Mouse (Mus musculus): ENCODE measurements around the gene Slit3. TPM values are rescaled to one million over a fixed set of nuclear protein-coding genes. Genes with fewer than 3 reads are reported as not detected.

Gene Slit3
- polyA plus RNA-seq, 1 experiment from 2014 or later = 20.9 TPM

GRCm38 (mm10) chr11:35597882-35598281 lies 476.9 kb downstream of the Slit3 start:
- Histone ChIP-seq H3K4me3 (no peak overlapping the region), H3K4me2 (replicated peaks) (no peak overlapping the region), H3K9ac (no peak overlapping the region), H3K36me3 (peaks cover 17% of the 10 kb centered on the region), H3K27ac (no peak overlapping the region), H3K9me3 (no peaks in the 10 kb centered on the region), H3K27me3 (no peaks in the 10 kb centered on the region), H3K4me1 (0 out of 2 replicates have a peak, but pooled peaks cover 11% of the 10 kb centered on the region)
- ATAC-seq (ENCODE audit: low FRiP score, low read depth) = no peak
- WGBS = 88% methylated on average over 6 of the region's 6 CpGs

GRCm38 (mm10) chr11:35598732-35599131 lies 477.7 kb downstream of the Slit3 start:
- no peak for ATAC-seq (ENCODE audit: low FRiP score, low read depth)
- no peak overlapping the region for H3K4me2 ChIP-seq (replicated peaks)
- no peak overlapping the region for H3K4me3 ChIP-seq
- no peak overlapping the region for H3K9ac ChIP-seq
- no peaks in the 10 kb centered on the region for H3K27me3 ChIP-seq
- 0 out of 2 replicates have a peak, but pooled peaks cover 11% of the 10 kb centered on the region for H3K4me1 ChIP-seq
- no peaks in the 10 kb centered on the region for H3K9me3 ChIP-seq
- WGBS = 79% methylated on average over 7 of the region's 7 CpGs
- peaks cover 18% of the 10 kb centered on the region for H3K36me3 ChIP-seq
- no peak overlapping the region for H3K27ac ChIP-seq

- peaks cover 23% of the 10 kb centered on the region for H3K36me3 ChIP-seq
- H3K9ac ChIP-seq = no peak overlapping the region
- H3K4me1 ChIP-seq = peaks cover 21% of the 10 kb centered on the region
- no peak overlapping the region for H3K4me2 ChIP-seq (replicated peaks)
- ATAC-seq (ENCODE audit: low FRiP score, low read depth) = no peak
- H3K27ac ChIP-seq = no peak overlapping the region
- 71% methylated on average over 10 of the region's 10 CpGs for WGBS
- H3K4me3 ChIP-seq = no peak overlapping the region
- H3K9me3 ChIP-seq = no peaks in the 10 kb centered on the region
- H3K27me3 ChIP-seq = no peaks in the 10 kb centered on the region
Observed at GRCm38 (mm10) chr11:35601652-35602240, 480.7 kb downstream of the Slit3 start.

- no peak overlapping the region for H3K27ac ChIP-seq
- no peaks in the 10 kb centered on the region for H3K27me3 ChIP-seq
- H3K4me1 ChIP-seq = peaks cover 21% of the 10 kb centered on the region
- H3K9ac ChIP-seq = no peak overlapping the region
- no peak overlapping the region for H3K4me2 ChIP-seq (replicated peaks)
- peaks cover 23% of the 10 kb centered on the region for H3K36me3 ChIP-seq
- no peak overlapping the region for H3K4me3 ChIP-seq
- no peaks in the 10 kb centered on the region for H3K9me3 ChIP-seq
- no peak for ATAC-seq (ENCODE audit: low FRiP score, low read depth)
- WGBS = 86% methylated on average over 10 of the region's 10 CpGs
Observed at GRCm38 (mm10) chr11:35602586-35602985, 481.6 kb downstream of the Slit3 start.

GRCm38 (mm10) chr11:35603946-35604345 lies 482.9 kb downstream of the Slit3 start:
- no peak overlapping the region for H3K4me2 ChIP-seq (replicated peaks)
- H3K27me3 ChIP-seq = no peaks in the 10 kb centered on the region
- ATAC-seq (ENCODE audit: low FRiP score, low read depth) = no peak
- H3K4me3 ChIP-seq = no peak overlapping the region
- H3K27ac ChIP-seq = no peak overlapping the region
- peaks cover 21% of the 10 kb centered on the region for H3K4me1 ChIP-seq
- 88% methylated on average over 6 of the region's 6 CpGs for WGBS
- peaks cover 21% of the 10 kb centered on the region for H3K36me3 ChIP-seq
- no peak overlapping the region for H3K9ac ChIP-seq
- H3K9me3 ChIP-seq = no peaks in the 10 kb centered on the region

- H3K4me3 ChIP-seq = no peak overlapping the region
- no peaks in the 10 kb centered on the region for H3K27me3 ChIP-seq
- H3K36me3 ChIP-seq = peaks cover 14% of the 10 kb centered on the region; the same call in 1 of the 2 replicates
- H3K9me3 ChIP-seq = no peaks in the 10 kb centered on the region
- ATAC-seq (ENCODE audit: low FRiP score, low read depth) = peak; percentile 38; the same call in 1 of the 2 replicates
- H3K4me1 ChIP-seq = peaks cover 21% of the 10 kb centered on the region
- H3K9ac ChIP-seq = no peak overlapping the region
- H3K27ac ChIP-seq = no peak overlapping the region
- no peak overlapping the region for H3K4me2 ChIP-seq (replicated peaks)
- WGBS = 54% methylated on average over 18 of the region's 18 CpGs
Observed at GRCm38 (mm10) chr11:35604848-35605790, 484.1 kb downstream of the Slit3 start.

GRCm38 (mm10) chr11:35607191-35607590 lies 486.2 kb downstream of the Slit3 start:
- Histone ChIP-seq H3K27me3 (no peaks in the 10 kb centered on the region), H3K9ac (no peak overlapping the region), H3K4me3 (no peak overlapping the region), H3K4me2 (replicated peaks) (no peak overlapping the region), H3K27ac (no peak overlapping the region), H3K4me1 (peaks cover 15% of the 10 kb centered on the region), H3K9me3 (no peaks in the 10 kb centered on the region), H3K36me3 (peaks cover 20% of the 10 kb centered on the region; the same call in 1 of the 2 replicates)
- 84% methylated on average over 4 of the region's 4 CpGs for WGBS
- no peak for ATAC-seq (ENCODE audit: low FRiP score, low read depth)

- WGBS = 66% methylated on average over 5 of the region's 5 CpGs
- Histone ChIP-seq H3K4me1 (peaks cover 23% of the 10 kb centered on the region), H3K4me3 (no peak overlapping the region), H3K27me3 (no peaks in the 10 kb centered on the region), H3K4me2 (replicated peaks) (no peak overlapping the region), H3K9ac (no peak overlapping the region), H3K36me3 (peaks cover 18% of the 10 kb centered on the region; the same call in 1 of the 2 replicates), H3K27ac (no peak overlapping the region), H3K9me3 (no peaks in the 10 kb centered on the region)
- no peak for ATAC-seq (ENCODE audit: low FRiP score, low read depth)
Observed at GRCm38 (mm10) chr11:35608794-35609193, 487.8 kb downstream of the Slit3 start.

GRCm38 (mm10) chr11:35612262-35612896 lies 491.4 kb downstream of the Slit3 start:
- Histone ChIP-seq H3K27me3 (no peaks in the 10 kb centered on the region), H3K9me3 (no peaks in the 10 kb centered on the region), H3K9ac (no peak overlapping the region), H3K4me2 (replicated peaks) (no peak overlapping the region), H3K4me1 (peaks cover 18% of the 10 kb centered on the region), H3K36me3 (peaks cover 21% of the 10 kb centered on the region), H3K27ac (no peak overlapping the region), H3K4me3 (no peak overlapping the region)
- 38% methylated on average over 13 of the region's 13 CpGs for WGBS
- ATAC-seq (ENCODE audit: low FRiP score, low read depth) = no peak

GRCm38 (mm10) chr11:35614530-35614929 lies 493.5 kb downstream of the Slit3 start:
- Histone ChIP-seq H3K27me3 (no peaks in the 10 kb centered on the region), H3K4me2 (replicated peaks) (no peak overlapping the region), H3K36me3 (peaks cover 23% of the 10 kb centered on the region), H3K4me3 (no peak overlapping the region), H3K4me1 (peaks cover 29% of the 10 kb centered on the region), H3K27ac (no peak overlapping the region), H3K9ac (no peak overlapping the region), H3K9me3 (no peaks in the 10 kb centered on the region)
- WGBS = 49% methylated on average over 3 of the region's 3 CpGs
- ATAC-seq (ENCODE audit: low FRiP score, low read depth) = no peak

- peaks cover 34% of the 10 kb centered on the region for H3K36me3 ChIP-seq
- no peak overlapping the region for H3K4me2 ChIP-seq (replicated peaks)
- no peaks in the 10 kb centered on the region for H3K9me3 ChIP-seq
- H3K4me3 ChIP-seq = no peak overlapping the region
- 40% methylated on average over 14 of the region's 14 CpGs for WGBS
- H3K27me3 ChIP-seq = no peaks in the 10 kb centered on the region
- H3K27ac ChIP-seq = no peak overlapping the region
- peaks cover 16% of the 10 kb centered on the region for H3K4me1 ChIP-seq
- H3K9ac ChIP-seq = no peak overlapping the region
- no peak for ATAC-seq (ENCODE audit: low FRiP score, low read depth)
Observed at GRCm38 (mm10) chr11:35619421-35619820, 498.4 kb downstream of the Slit3 start.

GRCm38 (mm10) chr11:35622736-35623135 lies 501.7 kb downstream of the Slit3 start:
- Histone ChIP-seq H3K27ac (no peak overlapping the region), H3K4me1 (peaks cover 25% of the 10 kb centered on the region), H3K9ac (no peak overlapping the region), H3K36me3 (peaks cover 23% of the 10 kb centered on the region), H3K4me3 (no peak overlapping the region), H3K27me3 (no peaks in the 10 kb centered on the region), H3K9me3 (no peaks in the 10 kb centered on the region), H3K4me2 (replicated peaks) (no peak overlapping the region)
- 91% methylated on average over 3 of the region's 3 CpGs for WGBS
- ATAC-seq (ENCODE audit: low FRiP score, low read depth) = no peak

All from limb, embryonic 13.5 days (tissue).